Mouse (Mus musculus): ENCODE results near the gene F3.

F3 gene

GRCm38 (mm10) chr3:121722971-121723844 is at the start of gene F3:
TSS of gene F3 (plus strand) at chr3:121723537.
- peak; percentile 77 for DNase-seq

- DNase-seq = no peak
Measured at GRCm38 (mm10) chr3:121678935-121679334, 44.4 kb upstream of the F3 start.

GRCm38 (mm10) chr3:121679443-121679842 is 43.9 kb upstream of the F3 start:
- DNase-seq = no peak

GRCm38 (mm10) chr3:121680187-121680586 is 43.1 kb upstream of the F3 start:
- no peak for DNase-seq

- no peak for DNase-seq
Measured at GRCm38 (mm10) chr3:121682439-121683411, 40.6 kb upstream of the F3 start.

- no peak for DNase-seq
Measured at GRCm38 (mm10) chr3:121684552-121684951, 38.8 kb upstream of the F3 start.

- DNase-seq = no peak
Measured at GRCm38 (mm10) chr3:121684963-121685362, 38.4 kb upstream of the F3 start.

- DNase-seq = no peak
Measured at GRCm38 (mm10) chr3:121685985-121686384, 37.4 kb upstream of the F3 start.

- DNase-seq = peak; percentile 48
Measured at GRCm38 (mm10) chr3:121686408-121686911, 36.9 kb upstream of the F3 start.

- DNase-seq = no peak
Measured at GRCm38 (mm10) chr3:121687741-121688140, 35.6 kb upstream of the F3 start.

GRCm38 (mm10) chr3:121689029-121689428 is 34.3 kb upstream of the F3 start:
- DNase-seq = no peak

GRCm38 (mm10) chr3:121689697-121690096 is 33.6 kb upstream of the F3 start:
- no peak for DNase-seq

GRCm38 (mm10) chr3:121693001-121693730 is 30.2 kb upstream of the F3 start:
- DNase-seq = no peak

GRCm38 (mm10) chr3:121693746-121694145 is 29.6 kb upstream of the F3 start:
- no peak for DNase-seq

GRCm38 (mm10) chr3:121697169-121697568 is 26.2 kb upstream of the F3 start:
- DNase-seq = no peak

- DNase-seq = no peak
Measured at GRCm38 (mm10) chr3:121699401-121699800, 23.9 kb upstream of the F3 start.

GRCm38 (mm10) chr3:121699849-121700248 is 23.5 kb upstream of the F3 start:
- DNase-seq = no peak

- peak; percentile 38 for DNase-seq
Measured at GRCm38 (mm10) chr3:121700364-121700952, 22.9 kb upstream of the F3 start.

GRCm38 (mm10) chr3:121703155-121703879 is 20.0 kb upstream of the F3 start:
- DNase-seq = no peak

GRCm38 (mm10) chr3:121703880-121704243 is 19.5 kb upstream of the F3 start:
- DNase-seq = no peak

GRCm38 (mm10) chr3:121706087-121706486 is 17.2 kb upstream of the F3 start:
- no peak for DNase-seq

GRCm38 (mm10) chr3:121707106-121707505 is 16.2 kb upstream of the F3 start:
- no peak for DNase-seq
